Mouse (Mus musculus): Measurements from ENCODE around the gene Trpc4ap.
"Not testable (repeated sequence)": the region's sequence is repeated elsewhere in the genome, so short reads cannot be mapped to it uniquely, and the experiment has no call there.

Trpc4ap gene

GRCm38 (mm10) chr2:155611834-155612550 lies 80.2 kb downstream of the Trpc4ap start:
- DNase-seq (ENCODE audit: inconsistent ontology term), result no peak

- DNase-seq (ENCODE audit: inconsistent ontology term), result no peak
These were observed 81.2 kb downstream of the Trpc4ap start, which contains the start of gene Myh7b for GRCm38 (mm10) chr2:155610978-155611377. Myh7b (plus strand) TSS chr2:155611212.

- DNase-seq (ENCODE audit: inconsistent ontology term), result no peak
These were observed 85.8 kb downstream of the Trpc4ap start for GRCm38 (mm10) chr2:155606360-155606759.

- DNase-seq (ENCODE audit: inconsistent ontology term), result not testable (repeated sequence)
These were observed 87.0 kb downstream of the Trpc4ap start for GRCm38 (mm10) chr2:155605236-155605589.

- DNase-seq (ENCODE audit: inconsistent ontology term), result no peak
These were observed 87.5 kb downstream of the Trpc4ap start for GRCm38 (mm10) chr2:155604560-155605235.

- no peak for DNase-seq (ENCODE audit: inconsistent ontology term)
These were observed 88.5 kb downstream of the Trpc4ap start for GRCm38 (mm10) chr2:155603707-155604106.

- DNase-seq (ENCODE audit: inconsistent ontology term), result no peak
These were observed 96.7 kb downstream of the Trpc4ap start for GRCm38 (mm10) chr2:155595516-155595915.

- no peak for DNase-seq (ENCODE audit: inconsistent ontology term)
These were observed 99.3 kb downstream of the Trpc4ap start for GRCm38 (mm10) chr2:155592854-155593283.

- DNase-seq (ENCODE audit: inconsistent ontology term), result peak; percentile 99
These were observed 99.9 kb downstream of the Trpc4ap start, which contains the start of gene Gss for GRCm38 (mm10) chr2:155592137-155592853. Gss (minus strand) TSS chr2:155592810.

- peak; percentile 56 for DNase-seq (ENCODE audit: inconsistent ontology term)
These were observed 100.5 kb downstream of the Trpc4ap start for GRCm38 (mm10) chr2:155591676-155592075.

GRCm38 (mm10) chr2:155590876-155591275 lies 101.3 kb downstream of the Trpc4ap start:
- DNase-seq (ENCODE audit: inconsistent ontology term), result no peak

GRCm38 (mm10) chr2:155589521-155589920 lies 102.7 kb downstream of the Trpc4ap start:
- no peak for DNase-seq (ENCODE audit: inconsistent ontology term)

- DNase-seq (ENCODE audit: inconsistent ontology term), result no peak
These were observed 104.0 kb downstream of the Trpc4ap start for GRCm38 (mm10) chr2:155588136-155588535.

- DNase-seq (ENCODE audit: inconsistent ontology term), result peak; percentile 69
These were observed 106.7 kb downstream of the Trpc4ap start for GRCm38 (mm10) chr2:155585486-155585885.

GRCm38 (mm10) chr2:155585082-155585481 lies 107.1 kb downstream of the Trpc4ap start:
- DNase-seq (ENCODE audit: inconsistent ontology term), result no peak

Data from Muller cell, postnatal 12 days (primary cell).